Mouse (Mus musculus): Measurements from ENCODE around the gene Dhrs1. TPM values are rescaled to one million over a fixed set of nuclear protein-coding genes. Genes with fewer than 3 reads are reported as not detected.
A peak's percentile ranks its signal among the peaks of the same experiment; 100 is the strongest.

Dhrs1 gene
- polyA plus RNA-seq, 1 experiment from 2014 or later, result 122 TPM

DNA sequence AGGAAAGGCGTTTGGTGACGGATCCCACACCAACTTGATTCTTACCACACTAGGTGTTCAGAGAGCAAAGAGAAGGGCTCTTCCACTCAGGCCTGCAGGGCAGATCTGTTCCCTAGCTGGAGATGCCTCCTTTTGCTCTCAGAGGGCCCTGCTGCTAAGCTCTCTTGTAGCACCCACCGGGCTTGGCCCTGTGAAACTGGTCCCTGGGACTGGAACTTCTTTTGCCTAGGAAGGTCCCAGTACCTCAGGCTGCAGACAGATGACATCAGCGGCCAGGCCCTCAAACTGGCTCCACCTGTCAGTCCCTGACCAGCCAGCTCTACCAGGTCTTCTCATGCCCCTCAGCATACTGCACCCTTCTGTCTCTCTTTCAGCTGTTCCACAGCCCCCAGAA, 31.8 kb downstream of the Dhrs1 start, which contains the start of gene Tgm1:
Tgm1 (minus strand) TSS at position 198 of the 394 bp plus-strand sequence.
- ATAC-seq (replicated peaks; ENCODE audit: low FRiP score, low read depth), result no peak
- peak within 1 kb of the TSS; percentile 55 for H3K4me2 ChIP-seq (ENCODE audit: low read length)
- H3K9me3 ChIP-seq (replicated peaks; ENCODE audit: low read length), result no peaks in the 10 kb centered on the region
- TF ChIP-seq CTCF (IDR thresholded peaks at IDR 0.05; ENCODE audit: low read depth), result no peak
- 0 out of 2 replicates have a peak, but pooled peaks cover 6% of the 10 kb centered on the region for H3K4me1 ChIP-seq (replicated peaks; ENCODE audit: insufficient read depth, low read length)
- H3K27me3 ChIP-seq (ENCODE audit: insufficient read depth, low read length), result 0 out of 2 replicates have a peak, but pooled peaks cover 7% of the 10 kb centered on the region
- no peak for DNase-seq (ENCODE audit: low spot score)
- 25% methylated on average over 4 of the region's 4 CpGs for WGBS
- H3K4me3 ChIP-seq (replicated peaks; ENCODE audit: low read depth, low read length), result peak within 1 kb of the TSS; percentile 8; the same call in 1 of the 2 replicates
- peak within 1 kb of the TSS; percentile 52 for H3K27ac ChIP-seq
- H3K36me3 ChIP-seq (ENCODE audit: insufficient read depth, low read length), result peaks cover 25% of the 10 kb centered on the region; the same call in 1 of the 2 replicates
- H3K9ac ChIP-seq (ENCODE audit: low read depth, low read length), result peak within 1 kb of the TSS; percentile 29; the same call in 1 of the 2 replicates

DNA sequence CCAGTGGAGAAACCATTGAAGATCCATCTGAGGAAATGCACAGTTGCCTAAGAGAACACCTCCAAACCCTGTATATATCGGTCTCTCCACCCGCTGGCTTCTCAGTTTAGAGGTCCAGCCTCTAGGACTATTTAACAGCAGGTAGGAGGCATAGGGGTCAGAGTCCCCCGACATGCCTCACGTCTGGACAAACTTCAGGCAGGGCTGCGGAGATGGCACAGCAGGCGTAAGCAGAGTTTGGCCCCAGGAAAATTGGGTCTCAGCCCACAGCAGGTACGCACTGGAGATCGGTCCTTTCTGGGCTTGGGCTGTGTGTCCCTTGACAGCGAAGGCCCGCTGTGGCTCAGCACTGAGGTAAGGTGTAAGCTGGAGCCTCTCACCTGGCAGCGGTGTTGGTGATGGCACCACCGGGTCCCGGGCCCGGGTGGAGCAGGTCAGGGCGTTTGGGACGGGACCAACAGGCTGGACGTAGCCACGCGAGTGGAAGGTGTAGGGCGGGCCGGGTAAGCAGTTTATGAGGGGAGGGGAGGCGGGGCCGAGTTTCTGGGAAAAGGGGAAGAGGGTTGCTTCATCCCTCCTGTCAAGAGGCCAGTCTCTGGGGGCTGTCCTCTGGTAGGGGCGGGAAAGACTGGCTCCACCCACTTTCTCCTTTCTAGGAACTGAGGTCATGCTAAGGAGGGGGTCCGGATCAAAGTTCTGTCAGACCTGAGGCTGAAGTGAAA, 32.3 kb downstream of the Dhrs1 start:
- DNase-seq (ENCODE audit: low spot score) (peak; percentile 46), ATAC-seq (replicated peaks; ENCODE audit: low FRiP score, low read depth) (peak; percentile 41)
- 11% methylated on average over 25 of the region's 25 CpGs for WGBS
- Histone ChIP-seq H3K4me3 (replicated peaks; ENCODE audit: low read depth, low read length) (peak overlapping the region; percentile 8; the same call in 1 of the 2 replicates), H3K27ac (peak overlapping the region; percentile 52), H3K9me3 (replicated peaks; ENCODE audit: low read length) (no peaks in the 10 kb centered on the region), H3K36me3 (ENCODE audit: insufficient read depth, low read length) (peaks cover 19% of the 10 kb centered on the region; the same call in 1 of the 2 replicates), H3K4me2 (ENCODE audit: low read length) (peak overlapping the region; percentile 55), H3K9ac (ENCODE audit: low read depth, low read length) (peak overlapping the region; percentile 29; the same call in 1 of the 2 replicates), H3K4me1 (replicated peaks; ENCODE audit: insufficient read depth, low read length) (0 out of 2 replicates have a peak, but pooled peaks cover 6% of the 10 kb centered on the region), H3K27me3 (ENCODE audit: insufficient read depth, low read length) (0 out of 2 replicates have a peak, but pooled peaks cover 7% of the 10 kb centered on the region)
- TF ChIP-seq CTCF (IDR thresholded peaks at IDR 0.05; ENCODE audit: low read depth), result no peak

DNA sequence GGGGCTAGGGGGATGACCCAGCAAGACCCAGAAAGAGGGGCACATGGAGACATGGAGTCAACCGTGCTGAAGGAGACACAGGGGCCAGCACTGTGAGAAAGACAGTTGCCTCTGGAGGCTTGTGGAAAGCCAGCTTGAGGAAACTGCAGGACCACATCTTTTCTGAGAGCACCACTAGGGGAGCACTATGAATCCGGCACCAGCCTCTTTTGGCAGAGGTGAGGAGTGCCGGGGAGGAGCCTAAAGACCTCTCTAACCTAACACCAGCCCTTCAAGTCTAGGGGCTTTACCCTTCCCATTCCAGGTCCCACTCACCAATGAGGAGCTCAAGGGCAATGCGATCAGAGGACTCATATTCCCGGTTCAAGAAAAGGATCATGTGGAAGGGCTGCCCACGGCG, 33.7 kb downstream of the Dhrs1 start:
- WGBS, result 83% methylated on average over 7 of the region's 7 CpGs
- no peak overlapping the region for H3K4me3 ChIP-seq (replicated peaks; ENCODE audit: low read depth, low read length)
- no peaks in the 10 kb centered on the region for H3K9me3 ChIP-seq (replicated peaks; ENCODE audit: low read length)
- no peak overlapping the region for H3K4me2 ChIP-seq (ENCODE audit: low read length)
- TF ChIP-seq CTCF (IDR thresholded peaks at IDR 0.05; ENCODE audit: low read depth), result peak; percentile 11; the same call in 1 of the 2 replicates
- H3K27ac ChIP-seq, result no peak overlapping the region
- H3K9ac ChIP-seq (ENCODE audit: low read depth, low read length), result no peak overlapping the region
- H3K27me3 ChIP-seq (ENCODE audit: insufficient read depth, low read length), result 0 out of 2 replicates have a peak, but pooled peaks cover 7% of the 10 kb centered on the region
- 0 out of 2 replicates have a peak, but pooled peaks cover 6% of the 10 kb centered on the region for H3K4me1 ChIP-seq (replicated peaks; ENCODE audit: insufficient read depth, low read length)
- H3K36me3 ChIP-seq (ENCODE audit: insufficient read depth, low read length), result 0 out of 2 replicates have a peak, but pooled peaks cover 9% of the 10 kb centered on the region
- no peak for ATAC-seq (replicated peaks; ENCODE audit: low FRiP score, low read depth)
- no peak for DNase-seq (ENCODE audit: low spot score)

DNA sequence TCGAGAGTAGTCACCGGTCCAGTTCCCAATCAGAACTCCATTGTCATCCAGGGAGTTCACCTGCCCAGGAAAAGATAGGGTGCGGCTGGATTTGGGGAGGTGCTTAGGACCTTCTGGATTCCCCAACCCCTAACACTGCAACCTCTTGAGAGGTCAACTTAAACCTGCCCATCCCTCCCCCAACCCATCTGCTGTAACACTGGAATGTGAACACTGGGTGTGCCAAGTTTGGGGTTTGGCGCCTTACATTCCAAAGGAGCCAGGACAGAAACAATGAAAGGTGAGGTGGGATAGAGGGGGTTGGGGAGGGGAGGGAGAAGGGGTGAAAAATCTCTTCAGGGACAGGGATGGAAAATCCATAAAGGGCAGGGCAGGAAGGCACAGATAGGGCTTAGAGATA, 36.0 kb downstream of the Dhrs1 start:
- Histone ChIP-seq H3K36me3 (ENCODE audit: insufficient read depth, low read length) (no peaks in the 10 kb centered on the region), H3K9ac (ENCODE audit: low read depth, low read length) (no peak overlapping the region), H3K4me1 (replicated peaks; ENCODE audit: insufficient read depth, low read length) (0 out of 2 replicates have a peak, but pooled peaks cover 6% of the 10 kb centered on the region), H3K9me3 (replicated peaks; ENCODE audit: low read length) (no peaks in the 10 kb centered on the region), H3K27me3 (ENCODE audit: insufficient read depth, low read length) (0 out of 2 replicates have a peak, but pooled peaks cover 7% of the 10 kb centered on the region), H3K27ac (no peak overlapping the region), H3K4me3 (replicated peaks; ENCODE audit: low read depth, low read length) (no peak overlapping the region), H3K4me2 (ENCODE audit: low read length) (no peak overlapping the region)
- no peak for DNase-seq (ENCODE audit: low spot score)
- WGBS, result 83% methylated on average over 4 of the region's 4 CpGs
- no peak for TF ChIP-seq CTCF (IDR thresholded peaks at IDR 0.05; ENCODE audit: low read depth)
- no peak for ATAC-seq (replicated peaks; ENCODE audit: low FRiP score, low read depth)

DNA sequence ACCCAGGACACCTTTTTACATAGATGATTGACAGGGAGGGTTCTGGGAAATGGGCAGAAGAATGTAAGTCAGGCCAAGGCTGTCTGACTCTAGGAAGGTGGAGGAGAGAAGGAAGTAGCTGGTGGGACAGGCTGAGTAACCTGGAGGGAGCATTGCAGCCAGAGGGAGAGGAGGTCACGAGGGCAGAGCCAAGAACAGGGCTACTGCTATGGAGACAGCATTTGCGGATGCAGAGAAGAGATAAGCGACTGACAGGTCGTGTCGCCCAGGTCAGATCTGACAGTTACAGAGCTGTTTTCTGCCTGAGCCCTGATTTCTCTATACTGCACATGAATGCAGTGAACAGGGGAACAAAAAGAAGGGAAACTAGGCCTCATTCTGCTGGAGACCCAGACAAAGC, 38.1 kb downstream of the Dhrs1 start:
- Histone ChIP-seq H3K36me3 (ENCODE audit: insufficient read depth, low read length) (no peaks in the 10 kb centered on the region), H3K4me1 (replicated peaks; ENCODE audit: insufficient read depth, low read length) (no peaks in the 10 kb centered on the region), H3K27ac (no peak overlapping the region), H3K9ac (ENCODE audit: low read depth, low read length) (no peak overlapping the region), H3K9me3 (replicated peaks; ENCODE audit: low read length) (no peaks in the 10 kb centered on the region), H3K4me2 (ENCODE audit: low read length) (no peak overlapping the region), H3K27me3 (ENCODE audit: insufficient read depth, low read length) (0 out of 2 replicates have a peak, but pooled peaks cover 5% of the 10 kb centered on the region), H3K4me3 (replicated peaks; ENCODE audit: low read depth, low read length) (no peak overlapping the region)
- DNase-seq (ENCODE audit: low spot score), result no peak
- no peak for ATAC-seq (replicated peaks; ENCODE audit: low FRiP score, low read depth)
- TF ChIP-seq CTCF (IDR thresholded peaks at IDR 0.05; ENCODE audit: low read depth), result no peak
- 85% methylated on average over 5 of the region's 5 CpGs for WGBS

DNA sequence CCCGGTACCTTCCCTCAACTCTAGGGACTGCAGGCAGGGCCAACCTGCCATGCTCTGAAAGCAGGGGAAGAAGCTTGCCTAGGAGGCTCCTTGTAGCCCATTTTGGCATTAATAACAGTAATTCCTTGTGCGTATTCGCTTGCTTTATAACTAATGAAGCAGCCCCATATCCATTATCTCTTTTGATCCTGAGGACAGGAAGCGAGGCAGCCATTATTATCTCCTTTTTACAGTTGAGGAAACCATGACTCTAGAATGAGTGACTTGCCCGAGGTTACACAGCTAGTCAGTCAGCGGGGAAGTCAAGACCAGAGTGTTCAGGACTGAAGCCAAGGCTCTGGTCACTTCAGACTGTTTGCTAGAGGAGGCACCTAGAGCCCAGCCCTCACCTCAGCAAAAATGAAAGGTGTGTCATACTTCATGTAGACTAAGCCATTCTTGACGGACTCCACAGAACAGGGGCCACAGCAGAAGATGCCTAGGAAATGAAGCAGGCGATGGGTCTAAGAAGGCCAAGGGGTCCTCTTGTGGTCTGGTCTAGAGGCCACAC, 39.4 kb downstream of the Dhrs1 start:
- Histone ChIP-seq H3K9me3 (replicated peaks; ENCODE audit: low read length) (no peaks in the 10 kb centered on the region), H3K27ac (no peak overlapping the region), H3K36me3 (ENCODE audit: insufficient read depth, low read length) (no peaks in the 10 kb centered on the region), H3K27me3 (ENCODE audit: insufficient read depth, low read length) (no peaks in the 10 kb centered on the region), H3K9ac (ENCODE audit: low read depth, low read length) (no peak overlapping the region), H3K4me3 (replicated peaks; ENCODE audit: low read depth, low read length) (no peak overlapping the region), H3K4me1 (replicated peaks; ENCODE audit: insufficient read depth, low read length) (no peaks in the 10 kb centered on the region), H3K4me2 (ENCODE audit: low read length) (no peak overlapping the region)
- DNase-seq (ENCODE audit: low spot score), result no peak
- 88% methylated on average over 8 of the region's 8 CpGs for WGBS
- TF ChIP-seq CTCF (IDR thresholded peaks at IDR 0.05; ENCODE audit: low read depth), result no peak
- no peak for ATAC-seq (replicated peaks; ENCODE audit: low FRiP score, low read depth)

All from kidney, postnatal 0 days (tissue).